Mouse (Mus musculus) layer of hippocampus, postnatal 36 days (tissue): ENCODE data around the gene Copa. TPM values are rescaled to one million over a fixed set of nuclear protein-coding genes. Genes with fewer than 3 reads are reported as not detected.

ENCODE experiments used
- DNase-seq, 2 experiments: peaks; one replicate each; pipeline ENCODE4 v3.0.0; 2022
- total RNA-seq, 2 experiments: library from RNA; stranded (reverse); gene quantifications; 2 replicates each; pipeline ENCODE4 v1.2.3; 2021

The Copa gene
- total RNA-seq, 2 experiments from 2014 or later, result 144 TPM

GRCm38 (mm10) chr1:172093522-172093921 lies 11.2 kb downstream of the Copa start:
- no peak for DNase-seq

GRCm38 (mm10) chr1:172094295-172094694 lies 12.0 kb downstream of the Copa start:
- DNase-seq, result no peak

GRCm38 (mm10) chr1:172095202-172095601 lies 12.9 kb downstream of the Copa start:
- DNase-seq, result no peak

GRCm38 (mm10) chr1:172099325-172100033 lies 17.1 kb downstream of the Copa start:
- no peak for DNase-seq

- DNase-seq, result no peak
These were observed 21.3 kb downstream of the Copa start for GRCm38 (mm10) chr1:172103619-172104018.

- no peak for DNase-seq
These were observed 22.8 kb downstream of the Copa start for GRCm38 (mm10) chr1:172105101-172105500.

- DNase-seq, result no peak
These were observed 25.6 kb downstream of the Copa start for GRCm38 (mm10) chr1:172107777-172108477.

- DNase-seq, result no peak
These were observed 34.6 kb downstream of the Copa start for GRCm38 (mm10) chr1:172116948-172117347.

- DNase-seq, result no peak
These were observed 36.8 kb downstream of the Copa start for GRCm38 (mm10) chr1:172119100-172119499.

GRCm38 (mm10) chr1:172119720-172120119 lies 37.4 kb downstream of the Copa start:
- DNase-seq, result no peak

GRCm38 (mm10) chr1:172122671-172123070 lies 40.3 kb downstream of the Copa start:
- no peak for DNase-seq

GRCm38 (mm10) chr1:172124572-172124971 lies 42.2 kb downstream of the Copa start:
- DNase-seq, result no peak

- peak; percentile 72 to 81 for DNase-seq
These were observed 44.3 kb downstream of the Copa start, which contains the start of gene Pex19 for GRCm38 (mm10) chr1:172126376-172127347. Pex19 (plus strand) TSS chr1:172126755.

GRCm38 (mm10) chr1:172127487-172127886 lies 45.2 kb downstream of the Copa start:
- no peak for DNase-seq

GRCm38 (mm10) chr1:172128563-172128962 lies 46.2 kb downstream of the Copa start:
- no peak for DNase-seq

- DNase-seq, result no peak
These were observed 46.8 kb downstream of the Copa start for GRCm38 (mm10) chr1:172129108-172129507.

GRCm38 (mm10) chr1:172129780-172130179 lies 47.5 kb downstream of the Copa start:
- no peak for DNase-seq

GRCm38 (mm10) chr1:172132319-172132718 lies 50.0 kb downstream of the Copa start:
- DNase-seq, result no peak

GRCm38 (mm10) chr1:172133535-172133934 lies 51.2 kb downstream of the Copa start:
- DNase-seq, result no peak

- DNase-seq, result no peak
These were observed 51.7 kb downstream of the Copa start for GRCm38 (mm10) chr1:172134072-172134471.

- DNase-seq, result no peak
These were observed 57.8 kb downstream of the Copa start for GRCm38 (mm10) chr1:172140160-172140559.

GRCm38 (mm10) chr1:172140825-172141224 lies 58.5 kb downstream of the Copa start:
- DNase-seq, result no peak

GRCm38 (mm10) chr1:172141529-172141928 lies 59.2 kb downstream of the Copa start:
- DNase-seq, result no peak
